Mouse (Mus musculus) heart, adult 18-20 months (tissue): ENCODE measurements around the gene Lrrk1. TPM values are rescaled to one million over a fixed set of nuclear protein-coding genes. Genes with fewer than 3 reads are reported as not detected.

Experiments used
- DNase-seq, 2 experiments: peaks; one replicate each; pipeline ENCODE4 v3.0.0; 2021 to 2022; ENCODE audit warnings: mixed read lengths in 1 of 2
- total RNA-seq, 2 experiments: library from RNA; stranded (reverse); gene quantifications; 2 replicates each; pipeline ENCODE4 v1.2.3; 2021

Gene Lrrk1
- total RNA-seq, 2 experiments from 2014 or later: 9.6 to 10.1 TPM

GRCm38 (mm10) chr7:66225881-66226280, 162.3 kb downstream of the Lrrk1 start:
- no peak for DNase-seq

GRCm38 (mm10) chr7:66224541-66224940, 163.6 kb downstream of the Lrrk1 start:
- no peak for DNase-seq

- no peak for DNase-seq
These were observed 164.4 kb downstream of the Lrrk1 start for GRCm38 (mm10) chr7:66223731-66224130.

- no peak for DNase-seq
These were observed 165.5 kb downstream of the Lrrk1 start for GRCm38 (mm10) chr7:66222621-66223091.

GRCm38 (mm10) chr7:66219794-66220227, 168.3 kb downstream of the Lrrk1 start:
- DNase-seq: no peak

GRCm38 (mm10) chr7:66219028-66219793, 168.9 kb downstream of the Lrrk1 start:
- DNase-seq: no peak

- DNase-seq: peak; percentile 72 to 86
These were observed 169.7 kb downstream of the Lrrk1 start for GRCm38 (mm10) chr7:66218193-66219014.

- peak in 1 of 2 experiments; percentile 26 for DNase-seq
These were observed 170.5 kb downstream of the Lrrk1 start for GRCm38 (mm10) chr7:66217531-66218094.

GRCm38 (mm10) chr7:66217011-66217410, 171.1 kb downstream of the Lrrk1 start:
- DNase-seq: no peak

GRCm38 (mm10) chr7:66215911-66216310, 172.2 kb downstream of the Lrrk1 start:
- DNase-seq: no peak

GRCm38 (mm10) chr7:66214477-66214876, 173.7 kb downstream of the Lrrk1 start:
- DNase-seq: no peak

GRCm38 (mm10) chr7:66212887-66213286, 175.3 kb downstream of the Lrrk1 start:
- DNase-seq: no peak

GRCm38 (mm10) chr7:66209920-66210319, 178.2 kb downstream of the Lrrk1 start:
- no peak for DNase-seq

GRCm38 (mm10) chr7:66201657-66202056, 186.5 kb downstream of the Lrrk1 start:
- DNase-seq: no peak

GRCm38 (mm10) chr7:66200791-66201450, 187.2 kb downstream of the Lrrk1 start:
- no peak for DNase-seq

GRCm38 (mm10) chr7:66200383-66200782, 187.8 kb downstream of the Lrrk1 start:
- no peak for DNase-seq

GRCm38 (mm10) chr7:66199391-66199831, 188.7 kb downstream of the Lrrk1 start:
- peak; percentile 58 to 63 for DNase-seq

GRCm38 (mm10) chr7:66198416-66198815, 189.7 kb downstream of the Lrrk1 start:
- DNase-seq: no peak

- DNase-seq: peak; percentile 80 to 89
These were observed 191.3 kb downstream of the Lrrk1 start for GRCm38 (mm10) chr7:66196609-66197445.

- DNase-seq: peak in 1 of 2 experiments; percentile 47
These were observed 192.3 kb downstream of the Lrrk1 start for GRCm38 (mm10) chr7:66195881-66196280.

GRCm38 (mm10) chr7:66194511-66194910, 193.6 kb downstream of the Lrrk1 start:
- DNase-seq: no peak
